Mouse (Mus musculus): Measurements from ENCODE around the gene Ttc25.

DNA sequence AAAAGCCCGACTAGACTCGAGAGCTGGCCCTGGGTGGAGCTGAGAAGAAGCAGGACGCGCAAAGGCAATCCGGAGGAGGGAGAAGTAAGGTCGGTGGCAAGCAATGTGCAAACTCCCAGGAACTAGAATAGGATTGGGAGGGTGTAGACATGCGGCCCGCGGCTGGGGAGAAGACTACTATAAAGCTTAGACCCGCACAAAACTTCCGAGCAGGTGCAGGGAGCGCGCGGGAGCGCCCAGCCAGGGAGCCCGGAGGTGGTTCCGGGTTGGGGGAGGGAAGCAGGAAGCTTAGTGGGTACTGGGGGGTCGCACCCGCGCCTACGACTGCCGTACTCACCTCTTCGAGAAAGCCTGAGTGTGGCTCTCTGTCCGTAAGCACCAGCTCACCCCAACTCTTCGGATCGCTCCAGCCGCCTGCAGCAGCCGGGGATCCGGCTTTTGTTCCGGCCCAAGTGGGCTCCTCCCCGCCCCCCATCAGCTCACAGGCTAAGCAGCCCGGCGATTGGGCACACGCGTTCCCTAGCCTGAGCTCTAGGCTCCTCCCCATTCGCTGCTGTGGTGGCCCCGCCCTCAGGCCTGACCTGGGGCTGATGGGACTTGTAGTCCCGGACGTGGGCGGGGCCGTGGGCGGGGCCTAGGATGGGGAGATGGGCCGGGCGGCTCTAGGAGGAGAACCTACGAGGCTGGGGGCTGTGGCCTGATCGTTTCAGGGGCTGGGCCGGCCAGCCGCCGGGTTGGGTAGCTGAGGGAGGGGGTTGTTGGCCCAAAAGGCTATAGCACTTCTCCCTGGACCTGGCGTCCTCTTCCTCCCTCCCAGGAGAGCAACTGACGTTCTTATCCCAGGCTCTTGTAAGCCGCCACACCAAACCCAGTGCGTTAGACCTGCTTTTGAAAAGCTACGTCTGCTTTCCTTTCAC, 17.7 kb upstream of the Ttc25 start, which contains the start of gene Acly:
- TF ChIP-seq CTCF (IDR thresholded peaks at IDR 0.05; ENCODE audit: low read depth, low read length) (no peak), POLR2A (IDR thresholded peaks at IDR 0.05; ENCODE audit: extremely low read depth, insufficient read depth, low read length) (peak; percentile 99)
